Mouse (Mus musculus) kidney, postnatal 4 days (tissue): ENCODE measurements around the gene Mxi1.

ENCODE experiments used
- DNase-seq, 2 experiments: peaks; one replicate each; pipeline ENCODE4 v3.0.0; 2021; ENCODE audit warnings: mixed read lengths in 2 of 2

Mxi1 gene

DNA sequence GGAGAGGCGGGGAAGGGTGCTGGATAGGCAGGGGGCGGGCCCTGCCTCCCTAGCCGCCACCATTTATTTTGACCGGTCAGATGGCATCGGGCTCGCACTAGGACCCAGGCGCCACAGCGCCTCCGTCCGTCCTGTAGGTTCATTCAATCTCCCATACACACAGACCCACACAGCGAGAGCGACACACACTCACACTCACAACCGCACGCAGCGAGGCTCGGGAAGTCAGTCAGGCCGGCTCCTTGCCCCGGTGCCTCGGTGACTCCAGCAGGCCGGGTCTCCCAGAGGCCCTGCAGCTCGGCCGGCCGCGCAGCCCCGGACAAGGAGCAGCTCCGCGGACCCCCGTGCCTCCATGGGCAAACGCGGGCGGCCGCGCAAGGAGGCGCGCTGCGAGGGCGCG lies at the start of gene Mxi1:
TSS of gene Mxi1 (plus strand) at position 171 of the 400 bp plus-strand sequence.
- DNase-seq = peak; percentile 84 to 90

- no peak for DNase-seq
These were observed 49.5 kb upstream of the Mxi1 start for GRCm38 (mm10) chr19:53260828-53261227.

GRCm38 (mm10) chr19:53262061-53262460 lies 48.3 kb upstream of the Mxi1 start:
- DNase-seq = no peak

- DNase-seq = no peak
These were observed 46.2 kb upstream of the Mxi1 start for GRCm38 (mm10) chr19:53263859-53264733.

DNA sequence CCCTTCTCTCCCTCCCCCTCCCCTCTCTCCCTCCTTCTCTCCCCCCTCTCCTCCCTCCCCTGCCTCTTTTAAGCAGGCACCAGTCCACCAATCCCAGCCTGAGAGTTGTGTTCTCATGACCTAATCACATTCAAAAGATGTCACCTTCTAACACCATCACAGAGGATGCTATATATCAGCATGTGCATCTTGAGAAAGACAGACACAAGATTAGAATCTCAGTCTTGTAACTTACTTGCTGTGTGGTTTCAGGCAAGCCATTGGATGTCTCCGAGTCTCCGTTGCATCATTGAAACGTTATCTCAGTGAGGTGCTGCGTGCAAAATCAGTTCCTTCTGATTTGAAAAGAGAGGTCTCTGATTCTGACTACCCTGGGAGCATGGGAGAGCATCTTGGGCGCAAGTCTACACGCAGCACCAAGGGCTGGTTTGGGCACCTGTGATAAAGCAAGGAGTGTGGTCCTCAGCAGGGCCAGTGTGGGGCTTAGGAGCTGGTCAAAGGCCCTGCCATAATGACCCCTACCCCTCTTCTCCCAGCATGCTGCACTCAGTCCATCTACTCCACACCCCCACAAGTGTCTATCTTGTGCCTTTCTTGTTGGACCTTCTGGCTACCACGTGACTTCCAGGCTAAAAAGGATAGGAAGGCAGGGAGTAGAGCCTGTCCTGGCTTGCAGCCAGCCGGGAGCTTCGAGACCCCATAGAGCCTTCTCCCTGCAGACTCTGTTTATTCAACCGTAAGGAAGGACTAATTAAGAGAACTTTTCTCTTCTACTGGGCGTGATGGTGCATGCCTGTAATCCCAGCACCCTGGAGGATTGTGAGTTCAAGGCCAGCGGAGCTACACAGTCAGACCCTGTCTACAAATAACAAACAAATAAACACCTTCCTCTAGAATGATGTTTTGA lies 45.2 kb upstream of the Mxi1 start:
- peak; percentile 41 to 64 for DNase-seq

GRCm38 (mm10) chr19:53267305-53267704 lies 43.0 kb upstream of the Mxi1 start:
- DNase-seq = no peak

DNA sequence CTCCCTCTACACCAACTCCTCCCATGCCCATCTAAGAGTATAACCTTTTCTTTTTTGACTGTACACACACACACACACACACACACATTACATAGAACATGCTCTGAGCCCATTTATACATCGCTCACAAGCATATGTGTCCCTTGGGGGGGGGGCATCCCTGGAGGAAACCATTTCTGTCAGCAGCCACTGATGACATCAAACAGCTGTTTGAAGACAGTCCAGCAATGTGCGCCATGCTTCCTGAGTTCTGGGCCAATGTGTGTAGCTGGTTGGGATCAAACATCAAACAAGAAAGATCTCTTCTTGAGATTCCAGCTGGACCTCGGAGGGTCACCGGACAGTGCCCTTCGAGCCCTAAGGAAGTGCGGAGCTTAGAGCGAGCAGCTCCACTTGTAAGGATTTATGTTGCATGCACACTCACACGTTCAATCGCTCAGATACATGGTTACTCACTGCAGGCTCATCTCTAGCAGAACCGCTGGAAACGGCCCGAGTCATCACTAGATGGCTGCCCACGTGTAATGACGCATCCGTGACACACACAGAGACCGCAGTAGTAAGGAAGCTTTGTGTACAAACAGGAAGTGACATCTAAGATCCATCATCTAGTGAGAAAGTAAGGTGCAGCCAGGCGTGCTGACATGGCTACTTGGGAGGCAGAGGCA lies 37.1 kb upstream of the Mxi1 start:
- peak; percentile 53 to 65 for DNase-seq

DNA sequence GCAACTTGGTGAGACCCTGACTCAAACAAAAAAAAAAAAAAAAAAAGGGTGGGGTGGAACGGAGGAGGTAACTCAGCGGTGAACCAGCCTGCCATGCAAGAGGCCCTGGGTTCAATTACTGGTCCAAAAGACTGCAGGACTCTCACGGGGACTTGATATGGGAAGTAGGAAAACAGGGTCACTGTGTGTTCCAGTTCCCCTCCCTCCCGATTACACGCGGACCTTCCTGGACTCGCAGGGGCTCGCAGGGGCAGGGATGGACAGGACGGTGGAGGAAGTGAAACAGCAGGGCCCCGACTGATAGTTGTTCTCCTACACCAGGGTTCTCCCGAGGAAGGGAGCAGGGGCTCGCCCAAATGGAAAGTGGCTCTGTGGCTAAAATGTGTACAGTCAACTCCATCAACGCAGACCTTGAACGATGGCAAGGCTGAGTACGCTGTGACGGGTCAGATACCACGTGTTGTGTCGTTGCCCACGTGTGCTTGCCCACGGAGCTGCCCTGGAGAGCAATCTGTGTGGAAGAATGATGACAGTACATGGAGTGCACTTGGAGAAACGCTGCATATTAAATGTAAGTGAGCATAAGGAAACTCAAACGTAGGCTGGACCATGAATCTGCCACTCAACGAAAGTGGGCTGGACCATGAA lies 36.4 kb upstream of the Mxi1 start:
- DNase-seq = no peak

- DNase-seq = peak in 1 of 2 experiments; percentile 35
These were observed 35.1 kb upstream of the Mxi1 start for GRCm38 (mm10) chr19:53275204-53275603.

- no peak for DNase-seq
These were observed 33.2 kb upstream of the Mxi1 start for GRCm38 (mm10) chr19:53276902-53277707.

DNA sequence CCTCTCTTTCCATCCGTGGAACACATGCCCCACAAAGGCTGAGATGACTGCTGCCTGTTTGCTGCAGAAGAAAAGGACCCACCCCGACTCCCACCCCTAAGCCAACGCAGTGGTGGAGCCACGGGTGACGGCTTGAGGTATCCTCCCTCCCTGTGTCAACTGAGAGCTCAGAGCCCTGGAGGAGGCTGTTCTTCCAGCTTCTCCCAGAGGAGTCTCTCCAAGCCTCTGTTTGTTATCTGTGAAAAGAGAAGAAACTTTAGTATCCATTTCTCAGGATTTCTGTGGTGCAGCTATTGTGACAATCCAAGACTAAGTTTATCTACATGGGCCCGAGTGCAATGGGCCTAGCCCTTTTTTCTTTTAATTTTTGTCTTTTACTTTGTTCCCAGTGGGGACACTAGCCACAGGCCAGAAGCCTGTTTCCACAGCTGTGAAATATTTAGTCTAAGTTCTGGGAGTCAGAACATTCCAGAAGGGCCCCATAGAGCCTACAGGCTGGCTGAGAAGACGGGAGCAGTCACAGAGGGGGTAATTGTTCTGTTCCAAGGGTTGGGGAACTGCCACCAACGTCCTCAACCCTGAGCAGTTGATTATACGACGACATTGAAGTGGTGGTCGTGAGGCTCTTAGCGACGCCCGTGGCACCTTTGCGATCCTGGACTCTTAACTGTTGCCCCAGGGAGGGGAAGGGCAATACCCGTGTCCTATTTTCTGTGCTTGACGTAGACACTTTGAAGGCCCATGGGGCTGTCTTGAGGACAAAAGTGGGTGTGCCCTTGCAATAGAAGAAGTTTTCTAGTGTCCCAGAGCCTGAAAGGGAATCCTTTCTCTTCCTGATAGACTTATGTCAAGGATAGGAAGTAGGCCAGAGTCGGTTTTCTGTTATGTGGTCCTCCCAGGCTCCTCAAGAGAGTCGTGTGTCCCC lies 31.6 kb upstream of the Mxi1 start:
- no peak for DNase-seq

DNA sequence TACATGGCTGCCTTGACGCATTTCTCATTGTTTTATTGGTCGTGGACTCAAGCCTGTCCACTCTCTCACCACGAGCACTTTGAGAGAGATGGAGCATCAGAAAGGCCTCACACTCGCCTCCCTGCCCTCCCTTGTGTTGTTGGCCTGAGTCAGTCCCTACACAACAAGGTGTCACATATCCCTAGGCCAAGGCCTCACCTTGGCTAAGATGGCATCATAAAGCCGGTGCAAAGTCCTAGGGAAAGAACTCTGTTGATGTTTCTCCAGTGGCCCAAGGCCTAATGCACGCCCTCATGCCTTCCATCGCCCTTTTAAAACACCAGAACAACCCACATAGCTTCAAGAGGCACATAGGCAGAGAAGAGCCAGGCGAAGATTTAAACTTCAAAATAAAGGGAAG lies 30.1 kb upstream of the Mxi1 start:
- no peak for DNase-seq

- no peak for DNase-seq
These were observed 27.7 kb upstream of the Mxi1 start for GRCm38 (mm10) chr19:53282571-53282970.

DNA sequence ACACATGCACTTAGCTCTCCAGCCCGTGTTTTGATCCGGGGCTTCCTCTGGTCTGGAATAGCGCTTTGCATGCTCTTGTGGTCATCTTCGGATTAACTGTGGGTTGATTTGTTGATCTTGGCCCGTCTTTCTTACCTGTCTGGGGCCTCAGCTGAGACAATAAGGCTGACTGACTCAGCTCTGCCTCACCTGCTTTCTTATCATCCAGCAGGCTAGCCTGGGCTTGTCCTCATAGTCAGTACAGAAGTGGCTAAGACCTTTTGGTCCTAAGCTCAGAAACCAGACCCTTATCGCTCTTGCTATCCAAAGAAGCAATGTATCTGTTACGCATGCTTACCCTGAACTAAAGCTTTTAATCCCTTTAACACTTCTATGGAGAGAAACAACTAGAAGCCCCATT lies 26.6 kb upstream of the Mxi1 start:
- DNase-seq = no peak

- DNase-seq = peak; percentile 44 to 53
These were observed 25.8 kb upstream of the Mxi1 start for GRCm38 (mm10) chr19:53284268-53285208.

DNA sequence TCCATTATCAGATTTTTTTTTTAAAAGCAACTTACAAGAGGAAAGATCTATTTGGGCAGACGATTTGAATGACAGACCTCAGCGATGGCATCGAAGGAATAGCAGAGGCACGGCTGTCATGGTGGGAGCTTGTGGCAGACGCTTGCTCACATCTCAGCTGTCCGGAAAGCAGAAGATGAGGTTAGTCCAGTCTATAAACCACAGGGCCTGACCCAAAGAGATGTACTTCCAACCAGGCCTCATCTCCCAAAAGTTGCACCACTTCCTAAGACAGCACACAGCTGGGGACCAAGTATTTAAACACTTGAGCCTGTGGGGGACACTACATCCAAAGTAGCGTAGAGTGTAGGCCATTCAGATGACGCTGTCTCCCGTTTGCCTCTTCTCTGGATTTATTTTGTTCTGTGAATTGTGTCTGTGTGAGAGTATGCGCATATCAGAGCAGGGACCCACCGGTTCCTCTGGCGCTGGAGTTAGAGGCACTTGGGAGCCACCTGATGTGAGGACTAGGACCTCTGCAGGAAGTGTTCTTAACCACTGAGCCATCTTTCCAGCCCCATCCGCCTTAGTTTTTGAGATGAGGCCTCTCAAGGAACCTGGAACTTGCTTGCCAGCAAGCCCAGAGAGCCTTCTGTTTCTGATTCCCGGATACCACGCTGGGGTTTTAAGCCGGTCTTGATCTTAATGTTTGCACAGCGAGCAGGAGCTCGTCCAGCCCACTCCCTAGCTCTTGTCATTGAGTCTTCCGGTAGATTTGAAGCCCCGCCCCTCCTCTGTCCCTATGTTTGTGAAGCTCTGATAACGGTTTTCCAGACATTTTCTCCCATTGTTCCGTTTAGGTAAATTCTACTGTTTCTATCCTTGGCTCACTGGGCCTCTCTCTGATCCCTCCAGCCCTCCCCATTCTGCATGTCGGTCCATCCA lies 13.7 kb upstream of the Mxi1 start:
- no peak for DNase-seq

- DNase-seq = no peak
These were observed 11.0 kb upstream of the Mxi1 start for GRCm38 (mm10) chr19:53299156-53299828.

DNA sequence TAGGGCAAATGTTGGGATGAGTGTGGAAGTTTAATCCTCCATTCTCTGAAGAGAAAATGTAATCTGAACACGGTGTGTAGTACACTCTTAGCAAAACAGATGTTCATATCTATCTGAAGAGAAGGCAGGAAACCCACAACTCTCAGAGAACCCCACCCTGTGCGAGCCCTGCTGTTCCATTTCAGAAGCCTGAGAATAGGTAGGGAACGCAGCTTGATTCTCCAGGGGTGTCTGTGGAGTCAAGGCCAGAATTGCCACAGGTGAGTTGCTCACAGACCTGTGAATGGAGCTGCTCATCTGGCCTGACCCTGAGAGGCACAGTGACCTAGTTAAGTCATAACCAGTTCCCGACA lies 10.5 kb upstream of the Mxi1 start:
- DNase-seq = no peak
